Mouse (Mus musculus) heart, adult 2 months (tissue): ENCODE results near the gene Sprn.
A peak's percentile ranks its signal among the peaks of the same experiment; 100 is the strongest.

Experiments used
- CTCF ChIP-seq: fragments of 200-600 bp; IDR thresholded peaks from 2 replicates; pipeline ENCODE4 v1.8.1; 2022; ENCODE audit warnings: antibody characterized with exemption, mild to moderate bottlenecking, moderate library complexity
- POLR2A ChIP-seq: fragments of 200-500 bp; IDR thresholded peaks from 2 replicates; pipeline ENCODE4 v1.6.1; 2011; ENCODE audit warnings: mild to moderate bottlenecking, low read depth, low read length, control low read depth; ENCODE audit not compliant: insufficient read depth

GRCm38 (mm10) chr7:140188391-140189328 is 34.0 kb upstream of the Sprn start:
- TF ChIP-seq CTCF (peak; percentile 64), POLR2A (no peak)
